Mouse (Mus musculus) cortical plate, adult 2 months (tissue): ENCODE measurements around the gene Uggt1. TPM values are rescaled to one million over a fixed set of nuclear protein-coding genes. Genes with fewer than 3 reads are reported as not detected.

Source experiments
- H3K27ac ChIP-seq: fragments of 200-500 bp; 2 replicates; pipeline ENCODE4 v1.5.1; 2012; ENCODE audit warnings: low read length, control low read depth, inconsistent platforms; ENCODE audit not compliant: insufficient read depth
- H3K4me1 ChIP-seq: fragments of 200-500 bp; 2 replicates; pipeline ENCODE4 v1.6.1; 2011; ENCODE audit warnings: low read length; ENCODE audit not compliant: control insufficient read depth, insufficient read depth
- H3K4me3 ChIP-seq: fragments of 200-500 bp; 2 replicates; pipeline ENCODE4 v1.5.1; 2011; ENCODE audit warnings: mild to moderate bottlenecking, low read length, control low read depth; ENCODE audit not compliant: insufficient read depth
- CTCF ChIP-seq: fragments of 200-500 bp; IDR thresholded peaks from 2 replicates; pipeline ENCODE4 v1.5.1; 2011; ENCODE audit warnings: mild to moderate bottlenecking, control low read depth, low read length; ENCODE audit not compliant: insufficient read depth; ENCODE audit errors: extremely low read depth
- POLR2A ChIP-seq: fragments of 200-500 bp; IDR thresholded peaks from 2 replicates; pipeline ENCODE4 v1.6.1; 2011; ENCODE audit warnings: mild to moderate bottlenecking, low read length, control low read depth; ENCODE audit not compliant: insufficient read depth; ENCODE audit errors: extremely low read depth
- polyA plus RNA-seq: library from polyadenylated mRNA; depleted of rRNA; stranded (reverse); fragments of >200 nt; gene quantifications from 2 replicates; pipeline ENCODE4 v1.2.3, GENCODE M21; 2012

The Uggt1 gene
- polyA plus RNA-seq, 1 experiment: 25.1 TPM

- Histone ChIP-seq H3K27ac (no peak overlapping the region), H3K4me1 (no peaks in the 10 kb centered on the region), H3K4me3 (no peak overlapping the region)
- TF ChIP-seq POLR2A (no peak), CTCF (no peak)
Measured at GRCm38 (mm10) chr1:36272546-36272945, 28.0 kb upstream of the Uggt1 start.

GRCm38 (mm10) chr1:36271516-36272230, 27.2 kb upstream of the Uggt1 start:
- TF ChIP-seq POLR2A (no peak), CTCF (no peak)
- Histone ChIP-seq H3K27ac (no peak overlapping the region), H3K4me3 (no peak overlapping the region), H3K4me1 (no peaks in the 10 kb centered on the region)

GRCm38 (mm10) chr1:36270666-36271065, 26.1 kb upstream of the Uggt1 start:
- Histone ChIP-seq H3K27ac (no peak overlapping the region), H3K4me1 (no peaks in the 10 kb centered on the region), H3K4me3 (no peak overlapping the region)
- TF ChIP-seq POLR2A (no peak), CTCF (no peak)

DNA sequence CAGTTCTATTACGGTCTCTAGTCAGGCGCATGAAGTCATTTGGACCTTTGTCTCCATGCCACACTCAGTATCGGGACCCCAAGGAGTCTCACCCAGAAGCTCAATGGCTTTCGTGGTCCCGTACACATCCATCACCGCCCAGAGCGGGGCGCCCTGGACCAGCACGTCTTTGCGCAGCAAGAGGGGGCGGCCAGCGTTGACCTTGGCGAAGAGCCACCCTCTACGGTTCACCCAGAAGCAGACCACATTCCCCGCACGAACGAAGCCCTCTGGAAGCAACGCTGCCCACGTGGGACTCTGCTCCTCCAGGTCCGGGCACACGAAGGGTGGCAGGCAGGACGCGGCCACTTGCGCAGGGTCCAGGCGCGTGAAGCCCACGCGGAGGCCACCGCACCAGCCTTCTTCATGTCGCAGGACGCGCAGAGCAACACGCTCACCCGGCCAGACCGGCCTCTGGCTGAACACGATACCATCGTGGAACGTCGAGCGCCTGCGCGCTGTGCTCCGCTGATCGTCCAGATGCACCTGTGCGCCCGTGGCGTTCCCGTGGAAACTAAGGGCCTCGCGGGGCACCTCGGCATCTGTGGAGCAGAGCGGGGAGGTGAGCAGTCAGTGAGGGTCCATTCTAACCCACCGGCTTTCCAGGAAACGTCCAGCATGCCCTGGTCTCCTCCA, 24.7 kb upstream of the Uggt1 start:
- TF ChIP-seq CTCF (no peak), POLR2A (no peak)
- H3K27ac ChIP-seq: no peak overlapping the region
- no peak overlapping the region for H3K4me3 ChIP-seq
- H3K4me1 ChIP-seq: no peaks in the 10 kb centered on the region

DNA sequence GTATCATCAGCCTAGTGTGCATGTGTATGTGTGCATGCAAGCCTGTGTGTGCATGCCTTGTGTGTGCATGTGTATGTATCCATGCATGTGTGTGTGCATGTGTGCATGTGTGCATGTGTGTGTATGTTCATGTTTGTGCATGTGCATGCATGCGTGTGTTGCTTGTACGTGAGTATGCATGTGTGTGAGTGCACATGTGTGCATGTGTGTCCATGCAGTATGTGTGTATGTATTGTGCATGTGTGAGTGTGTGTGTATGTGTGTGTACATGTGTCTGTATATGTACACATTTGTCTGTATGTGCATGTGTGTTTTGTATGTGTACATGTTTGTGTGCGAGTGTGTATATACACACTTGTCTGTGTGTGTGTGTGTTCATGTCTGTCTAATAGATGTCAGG, 23.1 kb upstream of the Uggt1 start:
- H3K27ac ChIP-seq: no peak overlapping the region
- H3K4me1 ChIP-seq: no peaks in the 10 kb centered on the region
- TF ChIP-seq POLR2A (no peak), CTCF (no peak)
- no peak overlapping the region for H3K4me3 ChIP-seq

DNA sequence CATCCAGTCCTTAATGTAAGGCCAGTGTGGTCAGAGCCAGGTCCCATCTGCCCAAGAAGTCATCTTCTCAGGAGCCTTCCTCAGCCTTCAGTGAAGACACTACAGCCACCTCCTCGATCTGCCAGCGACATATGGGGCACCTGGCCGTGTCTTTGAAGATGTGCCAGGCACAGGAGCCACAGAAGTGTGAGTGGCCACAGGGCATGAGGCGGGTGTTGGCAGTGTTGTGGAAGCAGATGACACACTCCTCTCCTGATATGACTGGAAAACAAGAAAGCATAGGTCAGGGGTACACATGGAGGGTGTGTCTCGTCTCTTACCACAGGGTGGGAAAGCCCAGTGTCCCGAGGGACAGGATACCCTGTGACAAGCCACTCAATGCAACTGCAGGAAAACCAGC, 21.8 kb upstream of the Uggt1 start:
- no peaks in the 10 kb centered on the region for H3K4me1 ChIP-seq
- no peak overlapping the region for H3K27ac ChIP-seq
- H3K4me3 ChIP-seq: no peak overlapping the region
- TF ChIP-seq POLR2A: no peak
- TF ChIP-seq CTCF: no peak

DNA sequence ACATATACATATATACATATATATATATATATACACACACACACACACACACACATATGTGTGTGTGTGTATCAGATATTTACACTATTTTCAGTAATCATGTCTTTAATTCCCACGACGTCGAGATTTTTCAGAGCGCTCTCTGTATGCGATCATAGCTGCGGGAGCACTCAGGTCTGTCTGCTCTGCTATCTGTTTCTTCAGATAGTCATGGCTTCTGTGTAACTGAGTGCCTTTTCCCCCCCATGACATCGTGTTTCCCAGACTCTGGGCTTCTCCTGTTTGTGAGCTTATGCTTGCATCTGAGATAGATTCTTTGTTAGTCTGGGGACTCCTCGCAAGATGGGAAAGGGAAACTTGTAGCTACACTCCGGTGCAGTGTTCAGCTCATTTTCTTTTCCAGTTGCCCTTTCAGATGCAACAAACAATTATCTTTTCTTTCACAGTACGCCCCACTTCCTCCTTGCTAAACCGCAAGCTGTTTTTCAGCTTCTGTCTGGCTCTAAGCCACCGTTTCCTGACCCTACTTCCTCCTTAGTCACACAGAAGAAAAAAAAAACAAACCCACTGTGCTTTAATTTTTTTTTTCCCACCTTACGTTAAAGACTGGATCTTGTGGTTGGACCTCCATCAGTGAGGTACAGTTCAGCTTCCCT, 19.4 kb upstream of the Uggt1 start:
- TF ChIP-seq POLR2A: no peak
- TF ChIP-seq CTCF: no peak
- Histone ChIP-seq H3K4me3 (no peak overlapping the region), H3K4me1 (no peaks in the 10 kb centered on the region), H3K27ac (no peak overlapping the region)

DNA sequence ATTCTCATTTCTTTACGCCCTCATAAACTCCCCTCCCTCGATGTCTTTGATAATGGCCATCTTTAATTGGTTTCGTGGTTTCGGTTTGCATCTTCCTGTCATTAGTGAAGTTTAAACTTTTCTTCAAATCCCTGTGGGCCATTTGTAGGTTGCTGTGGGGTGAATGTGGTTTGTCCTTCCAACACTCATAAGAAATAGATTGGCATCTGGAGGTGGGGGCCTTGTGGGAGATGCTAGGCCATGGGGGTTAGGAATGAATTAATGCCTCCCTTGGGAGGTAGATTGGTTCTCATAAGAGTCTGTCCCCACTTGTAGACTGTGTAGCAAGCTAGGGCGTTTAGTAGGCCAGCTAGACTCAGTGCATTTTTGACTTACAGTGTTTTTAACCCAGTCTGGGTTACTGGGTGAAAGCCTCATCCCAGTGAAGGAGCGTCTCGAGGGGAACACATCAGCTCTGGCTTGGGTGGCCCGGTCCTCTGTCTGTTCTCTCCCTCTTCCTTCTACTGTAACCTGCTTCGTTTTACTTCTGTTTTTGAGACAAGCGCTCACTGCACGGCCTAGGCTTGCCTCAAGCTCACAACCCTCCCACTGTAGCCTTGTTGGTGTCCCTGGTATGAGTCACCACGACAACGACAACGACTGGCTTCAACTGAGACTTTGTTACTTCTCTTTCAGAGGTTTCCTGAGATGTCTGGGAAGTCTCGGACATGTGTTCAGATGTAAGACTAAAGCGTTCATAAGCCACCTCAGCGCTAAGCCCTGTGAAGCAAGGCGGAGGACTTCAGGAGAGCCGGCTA, 17.4 kb upstream of the Uggt1 start:
- TF ChIP-seq CTCF: no peak
- TF ChIP-seq POLR2A: no peak
- Histone ChIP-seq H3K4me3 (no peak overlapping the region), H3K4me1 (no peaks in the 10 kb centered on the region), H3K27ac (no peak overlapping the region)

DNA sequence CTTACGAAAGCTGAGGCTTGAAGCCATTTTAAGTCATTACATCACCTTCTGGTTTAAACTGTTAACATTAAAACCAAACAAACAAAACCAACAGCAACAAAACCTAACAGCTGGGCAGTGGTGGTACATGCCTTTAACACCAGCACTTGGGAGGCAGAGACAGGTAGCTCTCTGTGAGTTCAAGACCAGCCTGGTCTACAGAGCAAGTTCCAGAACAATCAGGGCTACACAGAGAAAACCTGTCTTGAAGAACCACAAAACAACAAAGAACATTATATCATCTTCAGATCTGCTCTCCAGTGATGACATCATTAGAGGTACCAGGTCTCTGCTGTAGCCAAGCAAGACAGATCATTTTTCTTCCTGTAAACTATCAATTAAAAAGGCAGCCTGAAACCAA, 15.9 kb upstream of the Uggt1 start:
- no peak overlapping the region for H3K27ac ChIP-seq
- TF ChIP-seq CTCF (no peak), POLR2A (no peak)

GRCm38 (mm10) chr1:36259281-36259680, 14.8 kb upstream of the Uggt1 start:
- Histone ChIP-seq H3K27ac (no peak overlapping the region), H3K4me1 (no peaks in the 10 kb centered on the region), H3K4me3 (no peak overlapping the region)
- TF ChIP-seq CTCF (no peak), POLR2A (no peak)

More for the DNA sequence above, 15.9 kb upstream of the Uggt1 start:
- Histone ChIP-seq H3K4me1 (no peaks in the 10 kb centered on the region), H3K4me3 (no peak overlapping the region)

- H3K27ac ChIP-seq: no peak overlapping the region
- H3K4me3 ChIP-seq: no peak overlapping the region
- TF ChIP-seq CTCF: no peak
- no peak for TF ChIP-seq POLR2A
- H3K4me1 ChIP-seq: no peaks in the 10 kb centered on the region
Measured at GRCm38 (mm10) chr1:36258631-36259030, 14.1 kb upstream of the Uggt1 start.
